Mouse (Mus musculus) E14TG2a.4 (cell line): ENCODE results near the gene Pgm2.

ENCODE experiments used
- CTCF ChIP-seq: conservative IDR thresholded peaks from 2 replicates; pipeline ENCODE4 v1.5.1; 2014; ENCODE audit warnings: low read length
- NANOG ChIP-seq: IDR thresholded peaks from 2 replicates; pipeline ENCODE4 v1.6.1; 2014; ENCODE audit warnings: borderline replicate concordance, low read length, mixed read lengths

- TF ChIP-seq CTCF, result no peak
- TF ChIP-seq NANOG, result no peak
These were observed 71.7 kb downstream of the Pgm2 start for GRCm38 (mm10) chr5:64164414-64164813.
